Mouse (Mus musculus) CH12.LX (cell line): Measurements from ENCODE around the gene Ano8. TPM values are rescaled to one million over a fixed set of nuclear protein-coding genes. Genes with fewer than 3 reads are reported as not detected.

Source experiments
- DNase-seq: peaks from one replicate; pipeline ENCODE4 v3.0.0-alpha.2; 2013; ENCODE audit errors: extremely low read depth
- H3K27ac ChIP-seq: 2 replicates; pipeline ENCODE4 v1.5.1; 2012; ENCODE audit warnings: low read depth, mild to moderate bottlenecking, control low read depth, moderate library complexity; ENCODE audit not compliant: insufficient read depth
- H3K27me3 ChIP-seq: replicated peaks from 2 replicates; pipeline ENCODE3; 2012; ENCODE audit warnings: inconsistent platforms
- H3K36me3 ChIP-seq, 2 experiments: replicated peaks in 1 of 2; 2 replicates each; pipeline versions ENCODE3 to v1.6.1; 2012; ENCODE audit warnings: inconsistent platforms in 1 of 2, low read length in 1 of 2, mild to moderate bottlenecking in 1 of 2, mixed read lengths in 1 of 2, moderate library complexity in 1 of 2; ENCODE audit not compliant: control insufficient read depth in 1 of 2, insufficient read depth in 1 of 2
- H3K4me1 ChIP-seq, 2 experiments: 2 replicates each; pipeline ENCODE4 v1.6.1; 2012; ENCODE audit warnings: inconsistent platforms in 1 of 2, moderate library complexity in 1 of 2; ENCODE audit not compliant: insufficient read depth in 2 of 2, control insufficient read depth in 1 of 2
- H3K4me2 ChIP-seq: 2 replicates; pipeline ENCODE4 v1.6.1; 2012; ENCODE audit warnings: low read depth, mild to moderate bottlenecking, control low read depth; ENCODE audit not compliant: poor library complexity, insufficient read depth, severe bottlenecking
- H3K4me3 ChIP-seq, 3 experiments: fragments of 150-350 bp in 1 of 3; sonication (generic) in 1 of 3; replicated peaks in 1 of 3; 2 replicates each; pipeline versions ENCODE3 to v1.5.1; 2011 to 2012; ENCODE audit warnings: low read depth in 2 of 3, low read length in 2 of 3, mild to moderate bottlenecking in 2 of 3, moderate library complexity in 2 of 3, control low read depth in 1 of 3, improper control_type of control experiment in 1 of 3, inconsistent platforms in 1 of 3, mixed read lengths in 1 of 3; ENCODE audit not compliant: poor library complexity in 1 of 3
- H3K79me2 ChIP-seq: replicated peaks from 2 replicates; pipeline ENCODE4 v1.6.1; 2012; ENCODE audit warnings: mild to moderate bottlenecking, moderate library complexity; ENCODE audit not compliant: control insufficient read depth, poor library complexity, insufficient read depth, severe bottlenecking; ENCODE audit errors: extremely low read depth
- H3K9ac ChIP-seq: 2 replicates; pipeline ENCODE4 v1.6.1; 2012; ENCODE audit warnings: low read depth, mild to moderate bottlenecking, control low read depth, moderate library complexity; ENCODE audit not compliant: insufficient read depth
- H3K9me3 ChIP-seq: replicated peaks from 2 replicates; pipeline ENCODE3; 2012; ENCODE audit warnings: low read length, inconsistent platforms, mixed read lengths
- BHLHE40 ChIP-seq: IDR thresholded peaks from 2 replicates; pipeline ENCODE4 v1.6.1; 2011; ENCODE audit warnings: mild to moderate bottlenecking, low read depth, low read length, improper control_type of control experiment
- CHD1 ChIP-seq: IDR thresholded peaks from 2 replicates; pipeline ENCODE4 v1.6.1; 2012; ENCODE audit warnings: low read depth, low read length, improper control_type of control experiment, inconsistent platforms
- CHD2 ChIP-seq: IDR thresholded peaks from 2 replicates; pipeline ENCODE4 v1.6.1; 2011; ENCODE audit warnings: low read length, improper control_type of control experiment
- E2F4 ChIP-seq: IDR thresholded peaks from 2 replicates; pipeline ENCODE4 v1.6.1; 2011; ENCODE audit warnings: low read depth, low read length, improper control_type of control experiment; ENCODE audit not compliant: insufficient replicate concordance
- ELF1 ChIP-seq: IDR thresholded peaks from 2 replicates; pipeline ENCODE4 v1.6.1; 2014; ENCODE audit warnings: low read depth, mild to moderate bottlenecking, inconsistent platforms, low read length, improper control_type of control experiment
- EP300 ChIP-seq: IDR thresholded peaks from 2 replicates; pipeline ENCODE4 v1.6.1; 2011; ENCODE audit warnings: low read length, improper control_type of control experiment
- GABPA ChIP-seq: IDR thresholded peaks from 2 replicates; pipeline ENCODE4 v1.6.1; 2012; ENCODE audit warnings: low read depth, low read length, improper control_type of control experiment, inconsistent platforms; ENCODE audit not compliant: insufficient replicate concordance
- HCFC1 ChIP-seq: IDR thresholded peaks from 2 replicates; pipeline ENCODE4 v1.6.1; 2012; ENCODE audit warnings: low read depth, mild to moderate bottlenecking, inconsistent platforms, low read length, improper control_type of control experiment
- IRF4 ChIP-seq: IDR thresholded peaks from 2 replicates; pipeline ENCODE4 v1.6.1; 2014; ENCODE audit warnings: low read depth, mild to moderate bottlenecking, inconsistent platforms, low read length, improper control_type of control experiment
- JUN ChIP-seq: IDR thresholded peaks from 2 replicates; pipeline ENCODE4 v1.6.1; 2011; ENCODE audit warnings: low read depth, mild to moderate bottlenecking, low read length, improper control_type of control experiment, moderate library complexity; ENCODE audit not compliant: insufficient read depth
- KAT2A ChIP-seq: IDR thresholded peaks from 2 replicates; pipeline ENCODE4 v1.6.1; 2012; ENCODE audit warnings: low read length, improper control_type of control experiment, inconsistent platforms; ENCODE audit not compliant: insufficient replicate concordance
- MAFK ChIP-seq: IDR thresholded peaks from 2 replicates; pipeline ENCODE4 v1.6.1; 2011; ENCODE audit warnings: low read length, improper control_type of control experiment; ENCODE audit not compliant: insufficient replicate concordance
- MAX ChIP-seq: IDR thresholded peaks from 2 replicates; pipeline ENCODE4 v1.6.1; 2011; ENCODE audit warnings: low read length, improper control_type of control experiment
- MAZ ChIP-seq: IDR thresholded peaks from 2 replicates; pipeline ENCODE4 v1.6.1; 2012; ENCODE audit warnings: low read depth, mild to moderate bottlenecking, inconsistent platforms, low read length, improper control_type of control experiment, moderate library complexity
- MXI1 ChIP-seq: IDR thresholded peaks from 2 replicates; pipeline ENCODE4 v1.6.1; 2011; ENCODE audit warnings: mild to moderate bottlenecking, low read depth, low read length, improper control_type of control experiment
- MYC ChIP-seq: IDR thresholded peaks from 2 replicates; pipeline ENCODE4 v1.6.1; 2011; ENCODE audit warnings: low read depth, mild to moderate bottlenecking, improper control_type of control experiment, low read length
- NELFE ChIP-seq: IDR thresholded peaks from 2 replicates; pipeline ENCODE4 v1.6.1; 2011; ENCODE audit warnings: low read depth, low read length, improper control_type of control experiment
- NRF1 ChIP-seq: IDR thresholded peaks from 2 replicates; pipeline ENCODE4 v1.6.1; 2014; ENCODE audit warnings: low read depth, mild to moderate bottlenecking, inconsistent platforms, low read length, improper control_type of control experiment, moderate library complexity
- PAX5 ChIP-seq: IDR thresholded peaks from 2 replicates; pipeline ENCODE4 v1.6.1; 2012; ENCODE audit warnings: low read length, inconsistent platforms, mixed read lengths
- POLR2A ChIP-seq: IDR thresholded peaks from 2 replicates; pipeline ENCODE4 v1.6.1; 2011; ENCODE audit warnings: low read depth, mild to moderate bottlenecking, improper control_type of control experiment, low read length
- RAD21 ChIP-seq: IDR thresholded peaks from 2 replicates; pipeline ENCODE4 v1.6.1; 2011; ENCODE audit warnings: low read depth, mild to moderate bottlenecking, low read length, improper control_type of control experiment, moderate library complexity
- RCOR1 ChIP-seq: conservative IDR thresholded peaks from 2 replicates; pipeline ENCODE4 v1.6.1; 2012; ENCODE audit warnings: low read depth, mild to moderate bottlenecking, inconsistent platforms, low read length, improper control_type of control experiment
- SIN3A ChIP-seq: IDR thresholded peaks from 2 replicates; pipeline ENCODE4 v1.6.1; 2012; ENCODE audit warnings: low read length, improper control_type of control experiment, inconsistent platforms
- SMC3 ChIP-seq: IDR thresholded peaks from 2 replicates; pipeline ENCODE4 v1.6.1; 2011; ENCODE audit warnings: low read depth, low read length, improper control_type of control experiment
- TBP ChIP-seq: conservative IDR thresholded peaks from 2 replicates; pipeline ENCODE4 v1.6.1; 2011; ENCODE audit warnings: low read depth, low read length, improper control_type of control experiment
- TCF12 ChIP-seq: IDR thresholded peaks from 2 replicates; pipeline ENCODE4 v1.6.1; 2014; ENCODE audit warnings: low read depth, mild to moderate bottlenecking, inconsistent platforms, low read length, improper control_type of control experiment
- UBTF ChIP-seq: IDR thresholded peaks from 2 replicates; pipeline ENCODE4 v1.6.1; 2012; ENCODE audit warnings: low read depth, mild to moderate bottlenecking, inconsistent platforms, low read length, improper control_type of control experiment, moderate library complexity
- USF2 ChIP-seq: conservative IDR thresholded peaks from 2 replicates; pipeline ENCODE4 v1.6.1; 2011; ENCODE audit warnings: low read depth, low read length, improper control_type of control experiment
- ZC3H11A ChIP-seq: IDR thresholded peaks from 2 replicates; pipeline ENCODE4 v1.6.1; 2012; ENCODE audit warnings: low read depth, mild to moderate bottlenecking, inconsistent platforms, low read length, improper control_type of control experiment
- ZKSCAN1 ChIP-seq: IDR thresholded peaks from 2 replicates; pipeline ENCODE4 v1.6.1; 2012; ENCODE audit warnings: low read depth, inconsistent platforms, low read length, improper control_type of control experiment, borderline replicate concordance
- ZMIZ1 ChIP-seq: IDR thresholded peaks from 2 replicates; pipeline ENCODE4 v1.6.1; 2012; ENCODE audit warnings: low read depth, mild to moderate bottlenecking, inconsistent platforms, low read length, improper control_type of control experiment
- dilution Hi-C: fragments of 300-500 bp; cut with MboI; formaldehyde crosslinking; loops from 2 replicates; pipeline ENCODE4 v1.14.3; 2020; ENCODE audit warnings: low sequenced_read_pairs; ENCODE audit not compliant: extremely low pct_unique_long_range_greater_than_20kb, extremely low pct_ligation_motif_present
- in situ Hi-C: fragments of 300-500 bp; cut with MboI; formaldehyde crosslinking; loops from 3 replicates; pipeline ENCODE4 v1.14.3; 2019; ENCODE audit warnings: low sequenced_read_pairs, low pct_ligation_motif_present, low pct_unique_long_range_greater_than_20kb, mixed read lengths
- polyA plus RNA-seq: library from polyadenylated mRNA; unstranded; fragments of >175 nt; gene quantifications from 2 replicates; pipeline ENCODE4 v1.2.1, GENCODE M21; 2012; ENCODE audit warnings: low read depth; ENCODE audit not compliant: insufficient read length
- total RNA-seq, 2 experiments: library from RNA; depleted of rRNA; stranded (reverse); fragments of 300-350 nt in 1 of 2; fragments of >200 nt in 1 of 2; gene quantifications; 2 replicates each; pipeline ENCODE4 v1.2.3; 2012 to 2014

Gene Ano8
- total and polyA plus RNA-seq, 3 experiments, result 1.8 to 6.7 (median 1.9) TPM

DNA sequence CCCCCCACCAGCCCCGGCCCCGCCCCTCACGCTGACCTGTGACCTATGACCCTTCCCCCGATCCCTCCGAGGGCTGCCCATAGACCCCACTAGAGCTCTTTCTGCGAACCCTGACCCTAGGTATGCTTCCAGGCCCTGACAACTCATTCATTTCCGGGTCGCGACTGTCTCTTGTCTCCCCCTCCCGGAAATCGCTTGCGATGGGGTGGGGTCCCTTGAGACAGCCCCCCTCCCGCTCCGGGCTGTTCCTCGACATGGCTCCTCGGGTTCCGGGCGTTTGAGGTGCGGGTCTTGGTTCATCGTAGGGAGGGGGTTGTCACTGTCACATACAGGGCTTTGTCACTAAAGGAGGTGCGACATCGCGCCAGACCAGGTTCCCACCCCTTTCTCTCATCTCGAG, 16.4 kb downstream of the Ano8 start:
- H3K9me3 ChIP-seq, result no peaks in the 10 kb centered on the region
- H3K36me3 ChIP-seq, result peaks cover 36 to 60% of the 10 kb centered on the region in 2 experiments
- dilution Hi-C loops (no loop called here), in situ Hi-C loops (loop anchor here (5.0 kb wide), 1 partner anchor 37 kb away; no protein-coding TSS in a partner anchor)
- peaks cover 9 to 30% of the 10 kb centered on the region in 2 experiments for H3K4me1 ChIP-seq
- H3K79me2 ChIP-seq, result peaks cover 26% of the 10 kb centered on the region
- no peak for TF ChIP-seq ZMIZ1
- TF ChIP-seq MXI1, result peak; percentile 30; the same call in 1 of the 2 replicates
- peak; percentile 78 for TF ChIP-seq ELF1
- peak; percentile 75 for TF ChIP-seq SIN3A
- TF ChIP-seq CHD2, result peak; percentile 67; the same call in 1 of the 2 replicates
- TF ChIP-seq MAZ, result peak; percentile 57
- TF ChIP-seq GABPA, result no peak
- peak; percentile 71 for TF ChIP-seq HCFC1
- peak overlapping the region; percentile 73 to 81 (median 80) for H3K4me3 ChIP-seq
- no peaks in the 10 kb centered on the region for H3K27me3 ChIP-seq
- H3K9ac ChIP-seq, result peak overlapping the region; percentile 89
- no peak for DNase-seq
- H3K27ac ChIP-seq, result no peak overlapping the region
- peak overlapping the region; percentile 80 for H3K4me2 ChIP-seq

DNA sequence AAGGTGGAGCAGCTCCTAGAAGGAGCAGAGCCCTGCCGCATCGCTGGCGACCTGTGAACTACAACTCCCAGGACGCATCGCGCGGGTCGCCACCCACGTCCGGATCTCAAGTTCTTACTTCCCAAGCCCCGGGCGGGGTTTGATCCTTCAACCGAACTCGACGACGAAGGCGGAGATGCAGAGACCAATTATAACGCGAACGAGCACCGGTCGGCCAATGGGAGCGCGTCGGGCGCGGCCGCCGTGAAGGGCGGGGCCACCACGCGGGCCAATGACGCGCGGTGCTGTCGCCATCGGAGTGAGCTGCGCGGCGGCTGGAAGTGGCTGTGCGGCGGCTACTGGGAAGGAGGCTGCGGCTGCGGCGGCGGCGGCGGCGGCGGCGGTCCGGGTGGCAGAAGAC, 16.8 kb downstream of the Ano8 start, which contains the start of gene Dda1:
Gene Dda1, plus strand, starts transcription at position 284 of the 400 bp plus-strand sequence.
- Histone ChIP-seq H3K27ac (no peak within 1 kb of the TSS), H3K4me2 (peak within 1 kb of the TSS; percentile 80), H3K9ac (peak within 1 kb of the TSS; percentile 89), H3K4me1 (peaks cover 11 to 35% of the 10 kb centered on the region in 2 experiments), H3K36me3 (peaks cover 32 to 55% of the 10 kb centered on the region in 2 experiments), H3K9me3 (no peaks in the 10 kb centered on the region), H3K27me3 (no peaks in the 10 kb centered on the region), H3K79me2 (peaks cover 26% of the 10 kb centered on the region), H3K4me3 (peak within 1 kb of the TSS; percentile 73 to 81 (median 80))
- in situ Hi-C loops (loop anchor here (5.0 kb wide), 1 partner anchor 37 kb away; no protein-coding TSS in a partner anchor), dilution Hi-C loops (no loop called here)
- DNase-seq, result peak; percentile 99
- TF ChIP-seq MYC, result no peak
- TF ChIP-seq RCOR1, result no peak
- TF ChIP-seq MAFK, result no peak
- TF ChIP-seq NRF1, result peak; percentile 64
- no peak for TF ChIP-seq TBP
- TF ChIP-seq CHD2, result peak; percentile 70
- no peak for TF ChIP-seq ZC3H11A
- no peak for TF ChIP-seq CHD1
- peak; percentile 27; the same call in 1 of the 2 replicates for TF ChIP-seq MXI1
- TF ChIP-seq USF2, result no peak
- no peak for TF ChIP-seq PAX5
- no peak for TF ChIP-seq MAX
- peak; percentile 98 for TF ChIP-seq HCFC1
- TF ChIP-seq SMC3, result no peak
- TF ChIP-seq KAT2A, result peak; percentile 94; the same call in 1 of the 2 replicates
- 0 out of 2 replicates have a peak, but pooled peaks have one; percentile 22 for TF ChIP-seq E2F4
- no peak; the same call in 1 of the 2 replicates for TF ChIP-seq SIN3A
- TF ChIP-seq JUN, result no peak
- no peak for TF ChIP-seq IRF4
- TF ChIP-seq POLR2A, result peak; percentile 66
- TF ChIP-seq GABPA, result peak; percentile 50; the same call in 1 of the 2 replicates
- TF ChIP-seq ELF1, result peak; percentile 90
- TF ChIP-seq NELFE, result peak; percentile 77
- TF ChIP-seq EP300, result no peak
- peak; percentile 75; the same call in 1 of the 2 replicates for TF ChIP-seq ZMIZ1
- 0 out of 2 replicates have a peak, but pooled peaks have one; percentile 38 for TF ChIP-seq TCF12
- no peak for TF ChIP-seq BHLHE40
- no peak for TF ChIP-seq RAD21
- no peak for TF ChIP-seq UBTF
- no peak for TF ChIP-seq ZKSCAN1
